Mouse (Mus musculus): ENCODE data around the gene Romo1. TPM values are rescaled to one million over a fixed set of nuclear protein-coding genes. Genes with fewer than 3 reads are reported as not detected.
"Not testable (repeated sequence)": the region's sequence is repeated elsewhere in the genome, so short reads cannot be mapped to it uniquely, and the experiment has no call there.

Romo1 gene
- polyA plus RNA-seq (2016; fragmentation: Nextera tagmentation; extraction: Ambion mirVana) = 396 and 400 TPM in 2 replicates

DNA sequence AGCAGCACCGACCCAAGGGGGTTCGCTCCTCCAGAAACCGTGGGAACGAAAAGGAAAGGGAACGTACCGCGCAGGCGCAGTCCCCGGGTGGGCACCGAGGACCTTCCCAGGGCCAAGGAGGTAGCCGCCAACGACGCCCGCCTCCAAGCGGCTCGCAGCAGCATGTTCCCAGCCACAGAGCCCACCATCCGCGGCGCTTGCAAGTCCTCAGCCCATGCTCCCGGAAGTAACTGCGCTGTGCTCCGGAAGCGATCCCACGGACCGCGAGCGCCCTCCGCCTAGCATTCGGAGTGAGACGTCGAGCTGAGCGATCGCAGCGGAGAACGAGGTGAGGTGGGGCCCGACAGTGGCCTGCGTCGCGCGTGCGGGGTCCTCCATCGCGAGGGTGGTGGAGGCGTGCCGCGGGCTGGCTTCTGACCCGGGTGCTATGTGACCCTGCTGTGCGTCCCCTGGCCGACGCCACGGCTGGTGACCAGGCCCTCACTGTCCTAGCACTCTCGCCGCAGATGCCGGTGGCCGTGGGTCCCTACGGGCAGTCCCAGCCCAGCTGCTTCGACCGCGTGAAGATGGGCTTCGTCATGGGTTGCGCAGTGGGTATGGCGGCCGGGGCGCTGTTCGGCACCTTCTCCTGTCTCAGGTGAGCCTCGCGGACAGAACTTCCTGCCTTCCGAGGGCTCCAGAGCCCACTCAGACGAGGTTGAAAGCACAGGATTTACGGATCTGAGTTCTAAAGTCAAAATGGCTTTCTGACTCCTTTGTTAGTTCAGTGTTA lies at the start of gene Romo1, which contains the start of gene Nfs1:
Gene Romo1, plus strand, starts transcription at position 87 of the 772 bp plus-strand sequence.
Gene Nfs1, minus strand, starts transcription at position 234 of the 772 bp plus-strand sequence.
- Histone ChIP-seq H3K4me1 (peaks cover 21% of the 10 kb centered on the region), H3K27me3 (replicated peaks; ENCODE audit: low read depth, poor library complexity, severe bottlenecking) (no peaks in the 10 kb centered on the region), H3K36me3 (replicated peaks) (peaks cover 48% of the 10 kb centered on the region), H3K4me3 (peak within 1 kb of the TSS; percentile 81), H3K27ac (replicated peaks) (peak within 1 kb of the TSS; percentile 92), H3K9me3 (no peaks in the 10 kb centered on the region)
- peak; percentile 98 for DNase-seq (ENCODE audit: low spot score)
- under 1% methylated on average over 70 of the region's 70 CpGs for WGBS

DNA sequence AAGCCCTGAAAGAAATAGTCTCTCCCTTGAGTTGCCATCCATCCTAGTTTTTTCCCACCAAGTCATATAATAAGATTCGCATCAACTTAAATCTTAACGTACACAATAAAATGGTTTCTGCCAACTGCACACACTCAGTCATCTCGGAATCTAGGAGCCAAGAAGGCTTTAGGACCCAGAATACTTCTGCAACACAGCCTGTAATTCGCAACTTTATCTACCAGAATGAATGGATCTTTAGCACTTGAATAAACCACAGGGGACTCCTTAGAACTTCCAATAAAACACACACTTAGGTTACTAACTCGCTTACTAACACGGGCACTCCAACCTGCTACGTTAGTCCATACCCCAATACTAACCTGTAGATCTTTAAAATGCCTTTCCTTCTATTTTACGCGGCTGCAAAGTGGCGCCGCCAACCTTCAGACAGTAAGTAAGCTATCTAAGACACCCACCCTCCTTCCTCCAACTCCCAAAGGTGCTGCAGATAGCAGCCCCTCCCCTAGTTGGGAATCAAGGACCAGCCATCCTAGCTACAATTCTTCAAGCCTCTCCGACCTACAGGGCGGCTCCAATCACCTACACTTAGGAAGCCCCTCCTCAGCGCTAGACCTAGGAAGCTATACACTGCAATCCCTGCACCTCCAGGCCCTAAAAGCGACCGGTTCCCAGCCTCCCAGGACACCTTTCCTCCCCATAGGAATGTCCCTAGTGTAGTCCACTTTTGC lies 33.0 kb upstream of the Romo1 start:
- 2% methylated on average over 16 of the region's 16 CpGs for WGBS
- Histone ChIP-seq H3K27me3 (replicated peaks; ENCODE audit: low read depth, poor library complexity, severe bottlenecking) (no peaks in the 10 kb centered on the region), H3K4me1 (peaks cover 20% of the 10 kb centered on the region), H3K9me3 (no peaks in the 10 kb centered on the region), H3K36me3 (replicated peaks) (peaks cover 36% of the 10 kb centered on the region), H3K4me3 (peak overlapping the region; percentile 93), H3K27ac (replicated peaks) (peak overlapping the region; percentile 96)
- peak; percentile 58 for DNase-seq (ENCODE audit: low spot score)

DNA sequence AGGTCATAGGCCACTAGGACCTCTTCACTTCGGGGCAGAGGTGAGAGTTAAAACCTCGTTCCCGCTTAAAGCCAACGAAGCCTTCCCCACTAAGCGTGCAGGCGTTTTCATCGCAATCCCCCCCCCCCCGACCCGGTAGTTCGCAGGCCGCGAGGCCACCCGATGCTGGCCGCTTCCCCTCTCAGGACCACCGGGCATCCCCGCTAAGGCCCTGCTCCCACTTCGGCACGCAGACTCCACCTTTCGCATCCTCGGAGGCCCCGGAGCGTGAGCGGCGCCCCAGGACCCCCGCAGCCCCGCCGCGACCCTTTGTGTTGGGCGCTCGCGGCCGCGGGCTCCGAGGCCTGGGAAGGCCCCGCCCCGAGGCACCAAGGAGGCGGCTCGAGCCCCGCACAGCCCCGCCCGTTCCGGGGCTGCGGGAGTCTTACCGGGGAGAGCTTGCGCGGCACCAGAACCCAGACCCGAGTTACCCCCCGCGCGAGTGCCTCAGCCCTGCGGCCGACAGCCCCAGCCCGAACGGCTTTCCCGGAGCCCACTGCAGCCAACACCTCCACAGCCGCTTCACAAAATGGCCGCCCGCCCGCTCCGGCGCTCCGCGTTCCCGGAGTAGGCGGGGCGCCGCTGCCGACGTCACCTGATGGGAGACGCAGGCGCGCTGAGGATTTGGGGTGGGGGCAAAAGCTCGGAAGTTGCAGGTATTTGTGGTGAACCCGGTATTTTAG lies 32.3 kb upstream of the Romo1 start, which contains the start of the genes Cpne1 and Rbm12:
Gene Cpne1, minus strand, starts transcription at position 608 of the 722 bp plus-strand sequence.
Gene Rbm12, minus strand, starts transcription at position 621 of the 722 bp plus-strand sequence.
- Histone ChIP-seq H3K27ac (replicated peaks) (peak within 1 kb of the TSS; percentile 96), H3K4me1 (peaks cover 15% of the 10 kb centered on the region), H3K9me3 (no peaks in the 10 kb centered on the region), H3K4me3 (peak within 1 kb of the TSS; percentile 93), H3K36me3 (replicated peaks) (peaks cover 30% of the 10 kb centered on the region), H3K27me3 (replicated peaks; ENCODE audit: low read depth, poor library complexity, severe bottlenecking) (no peaks in the 10 kb centered on the region)
- peak; percentile 97 for DNase-seq (ENCODE audit: low spot score)
- WGBS = under 1% methylated on average over 74 of the region's 74 CpGs

DNA sequence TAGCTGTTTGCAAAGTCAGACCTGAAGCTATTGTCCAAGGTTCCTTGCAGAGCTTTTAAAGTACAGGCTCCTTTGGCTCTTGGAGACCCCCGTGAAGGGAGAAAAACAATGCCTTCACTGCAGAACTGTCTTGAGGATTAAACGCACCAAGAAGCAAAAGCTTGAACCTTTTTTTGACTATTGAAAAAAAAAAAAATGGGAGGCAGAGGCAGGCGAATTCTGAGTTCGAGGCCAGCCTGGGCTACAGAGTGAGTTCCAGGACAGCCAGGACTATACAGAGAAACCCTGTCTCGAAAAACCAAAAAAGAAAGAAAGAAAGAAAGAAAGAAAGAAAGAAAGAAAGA lies 31.8 kb upstream of the Romo1 start:
- Histone ChIP-seq H3K36me3 (replicated peaks) (peaks cover 25% of the 10 kb centered on the region), H3K27ac (replicated peaks) (peak overlapping the region; percentile 96), H3K4me3 (peak overlapping the region; percentile 93), H3K4me1 (peaks cover 12% of the 10 kb centered on the region)
- 27% methylated on average over 5 of the region's 5 CpGs for WGBS
- DNase-seq (ENCODE audit: low spot score); H3K27me3 ChIP-seq (replicated peaks; ENCODE audit: low read depth, poor library complexity, severe bottlenecking); H3K9me3 ChIP-seq: not testable (repeated sequence)

DNA sequence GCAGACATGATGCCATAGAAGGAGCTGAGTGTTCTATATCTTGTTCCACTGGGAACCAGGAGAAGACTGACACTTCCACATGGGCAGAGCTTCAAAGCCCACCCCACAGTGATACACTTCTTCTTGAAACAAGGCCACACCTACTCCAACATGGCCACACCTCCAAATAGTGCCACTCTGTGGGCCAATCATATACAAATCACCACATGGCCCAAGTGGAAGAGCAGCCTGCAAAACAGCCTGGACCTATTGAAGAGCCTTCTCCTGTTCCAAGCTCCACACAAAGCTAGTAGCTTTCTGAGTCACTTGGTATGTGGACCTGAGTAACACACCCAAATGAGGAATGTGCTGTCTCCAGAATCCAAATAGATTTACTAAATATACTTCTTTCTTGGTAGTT lies 24.3 kb upstream of the Romo1 start:
- DNase-seq (ENCODE audit: low spot score) = no peak
- no peak overlapping the region for H3K4me3 ChIP-seq
- no peaks in the 10 kb centered on the region for H3K27me3 ChIP-seq (replicated peaks; ENCODE audit: low read depth, poor library complexity, severe bottlenecking)

DNA sequence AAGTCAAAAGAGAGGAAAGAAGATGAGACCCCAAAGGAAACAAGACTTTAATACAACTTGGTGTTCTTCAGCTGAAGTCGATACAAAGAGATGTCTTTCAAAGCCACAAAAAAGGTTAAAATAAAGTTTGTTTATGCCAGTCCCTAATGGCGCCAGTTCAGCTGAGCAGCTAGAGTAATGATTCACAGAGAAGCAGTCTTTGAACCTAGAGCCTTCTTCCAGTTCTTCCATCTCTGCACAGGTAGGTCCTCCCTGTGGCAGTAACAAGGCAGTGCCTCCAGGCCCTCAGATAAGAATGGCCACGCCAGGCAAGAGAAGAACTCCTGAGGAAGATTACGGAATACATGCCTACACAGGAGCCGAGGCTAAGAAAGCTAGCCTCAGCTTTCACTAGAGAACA lies 20.1 kb upstream of the Romo1 start:
- Histone ChIP-seq H3K27me3 (replicated peaks; ENCODE audit: low read depth, poor library complexity, severe bottlenecking) (no peaks in the 10 kb centered on the region), H3K4me1 (no peaks in the 10 kb centered on the region), H3K4me3 (no peak overlapping the region), H3K9me3 (0 out of 2 replicates have a peak, but pooled peaks cover 4% of the 10 kb centered on the region), H3K27ac (replicated peaks) (no peak overlapping the region), H3K36me3 (replicated peaks) (peaks cover 46% of the 10 kb centered on the region)
- WGBS = 89% methylated on average over 5 of the region's 5 CpGs
- DNase-seq (ENCODE audit: low spot score) = no peak

More for the DNA sequence above, 24.3 kb upstream of the Romo1 start:
- no peak overlapping the region for H3K27ac ChIP-seq (replicated peaks)
- H3K36me3 ChIP-seq (replicated peaks) = peaks cover 13% of the 10 kb centered on the region
- H3K4me1 ChIP-seq = no peaks in the 10 kb centered on the region
- 0 out of 2 replicates have a peak, but pooled peaks cover 4% of the 10 kb centered on the region for H3K9me3 ChIP-seq

DNA sequence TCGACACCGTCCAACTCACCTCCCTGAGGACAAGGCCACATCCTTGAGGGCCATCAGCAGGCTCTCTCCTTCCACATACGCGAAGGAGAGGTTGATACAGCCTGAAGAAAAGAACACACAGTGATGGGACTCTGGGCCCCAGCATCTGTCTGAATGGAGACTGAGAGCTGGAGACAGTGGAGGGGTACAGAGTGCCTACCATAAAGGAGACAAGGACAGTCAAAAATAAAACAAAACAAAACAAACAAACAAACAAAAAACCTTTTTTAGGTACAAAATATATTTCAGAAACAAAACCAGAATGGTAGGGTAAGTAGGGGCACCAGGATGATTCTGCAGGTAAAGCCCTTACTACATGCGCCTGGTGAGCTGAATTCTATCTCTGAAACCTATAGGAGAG lies 16.8 kb upstream of the Romo1 start, which contains the start of gene Gm28036:
Gene Gm28036, minus strand, starts transcription at position 101 of the 400 bp plus-strand sequence.
- peaks cover 67% of the 10 kb centered on the region for H3K36me3 ChIP-seq (replicated peaks)
- H3K4me3 ChIP-seq = no peak within 1 kb of the TSS
- DNase-seq (ENCODE audit: low spot score) = no peak

DNA sequence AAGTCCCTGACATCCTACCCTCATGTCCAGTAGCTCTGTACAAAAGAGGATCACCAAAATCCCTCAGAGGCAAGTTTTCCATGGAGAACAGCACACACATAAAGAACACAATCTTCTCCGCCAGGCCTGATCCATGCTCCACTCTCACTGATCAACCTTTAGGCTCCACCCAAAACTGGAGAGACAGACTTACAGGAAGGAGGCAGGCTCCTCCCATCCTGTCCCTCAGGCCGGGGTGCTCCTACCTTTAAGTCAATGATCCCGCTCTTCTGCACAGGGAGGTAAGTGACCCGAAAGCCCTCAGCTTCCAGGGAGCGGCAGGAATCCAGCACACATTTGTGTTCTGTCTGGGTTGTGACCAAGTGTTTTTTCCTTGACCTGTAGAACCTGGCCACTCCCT lies 9.7 kb upstream of the Romo1 start:
- H3K9me3 ChIP-seq = no peaks in the 10 kb centered on the region
- no peaks in the 10 kb centered on the region for H3K4me1 ChIP-seq
- WGBS = 90% methylated on average over 5 of the region's 5 CpGs
- peaks cover 43% of the 10 kb centered on the region for H3K36me3 ChIP-seq (replicated peaks)
- no peak overlapping the region for H3K4me3 ChIP-seq
- no peak overlapping the region for H3K27ac ChIP-seq (replicated peaks)
- no peaks in the 10 kb centered on the region for H3K27me3 ChIP-seq (replicated peaks; ENCODE audit: low read depth, poor library complexity, severe bottlenecking)
- no peak for DNase-seq (ENCODE audit: low spot score)

More for the DNA sequence above, 16.8 kb upstream of the Romo1 start, which contains the start of gene Gm28036:
- WGBS = 94% methylated on average over 5 of the region's 5 CpGs
- Histone ChIP-seq H3K27me3 (replicated peaks; ENCODE audit: low read depth, poor library complexity, severe bottlenecking) (no peaks in the 10 kb centered on the region), H3K4me1 (no peaks in the 10 kb centered on the region), H3K9me3 (no peaks in the 10 kb centered on the region), H3K27ac (replicated peaks) (no peak within 1 kb of the TSS)

DNA sequence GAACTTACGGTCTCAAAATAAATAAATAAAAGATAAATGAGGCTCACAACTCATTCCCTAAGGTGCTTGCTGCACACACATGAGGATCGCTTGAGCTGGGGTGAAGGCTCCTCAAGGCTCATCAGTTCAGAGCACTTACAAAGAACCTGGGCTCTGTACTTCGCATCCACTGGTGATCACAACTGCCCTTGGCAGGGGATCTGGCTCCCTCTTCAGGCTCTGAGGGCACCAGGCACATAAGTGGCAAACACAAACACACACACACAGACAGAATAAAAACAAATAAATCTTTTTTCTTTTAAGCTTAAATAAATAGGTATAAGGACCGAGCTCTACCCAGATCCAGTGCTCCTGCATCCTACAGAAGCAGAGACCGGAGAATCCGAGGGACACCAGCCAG lies 8.1 kb upstream of the Romo1 start:
- Histone ChIP-seq H3K4me3 (no peak overlapping the region), H3K27me3 (replicated peaks; ENCODE audit: low read depth, poor library complexity, severe bottlenecking) (no peaks in the 10 kb centered on the region), H3K36me3 (replicated peaks) (peaks cover 40% of the 10 kb centered on the region), H3K27ac (replicated peaks) (no peak overlapping the region), H3K9me3 (no peaks in the 10 kb centered on the region), H3K4me1 (no peaks in the 10 kb centered on the region)
- 87% methylated on average over 6 of the region's 6 CpGs for WGBS
- DNase-seq (ENCODE audit: low spot score) = no peak

DNA sequence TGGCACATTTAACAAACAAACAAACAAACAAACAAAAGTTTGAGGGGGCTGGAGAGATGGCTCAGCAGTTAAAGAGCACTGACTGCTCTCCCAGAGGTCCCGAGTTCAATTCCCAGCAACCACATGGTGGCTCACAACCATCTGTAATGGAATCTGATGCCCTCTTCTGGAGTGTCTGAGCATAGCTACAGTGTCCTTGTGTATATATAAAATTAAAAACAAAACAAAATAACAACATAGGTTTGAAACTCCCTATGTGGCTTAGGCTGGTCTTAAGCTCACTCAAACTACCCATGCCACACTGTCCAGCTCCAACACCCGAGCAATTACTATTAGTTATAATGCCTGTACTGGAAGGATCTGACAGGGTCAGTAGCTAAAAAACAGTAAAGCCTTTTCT lies 1.0 kb upstream of the Romo1 start:
- Histone ChIP-seq H3K27ac (replicated peaks) (no peak overlapping the region), H3K4me3 (peak overlapping the region; percentile 81), H3K36me3 (replicated peaks) (peaks cover 41% of the 10 kb centered on the region), H3K4me1 (peaks cover 21% of the 10 kb centered on the region), H3K27me3 (replicated peaks; ENCODE audit: low read depth, poor library complexity, severe bottlenecking) (no peaks in the 10 kb centered on the region), H3K9me3 (no peaks in the 10 kb centered on the region)
- no peak for DNase-seq (ENCODE audit: low spot score)
- 82% methylated on average over 2 of the region's 2 CpGs for WGBS

DNA sequence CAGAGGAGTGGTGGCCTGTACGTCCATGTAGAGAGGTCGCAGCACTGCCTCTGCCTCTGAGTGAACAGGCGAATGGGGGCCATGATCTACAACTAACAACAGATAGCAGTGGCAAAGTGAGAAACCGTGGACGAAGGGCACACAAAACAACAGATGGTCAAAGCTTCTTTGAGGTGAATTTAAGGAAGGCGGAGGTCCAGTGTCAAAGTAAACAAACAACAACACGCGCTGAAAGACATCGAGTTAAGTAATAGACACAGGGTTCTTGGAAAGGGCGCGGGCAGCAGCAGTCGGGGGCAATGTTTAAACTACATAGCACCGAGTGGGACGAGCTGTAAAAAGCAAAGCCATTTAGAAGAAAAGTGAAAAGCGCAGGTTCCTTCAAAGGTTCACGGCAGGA lies 472 bp upstream of the Romo1 start:
- H3K4me1 ChIP-seq = peaks cover 21% of the 10 kb centered on the region
- DNase-seq (ENCODE audit: low spot score) = no peak

DNA sequence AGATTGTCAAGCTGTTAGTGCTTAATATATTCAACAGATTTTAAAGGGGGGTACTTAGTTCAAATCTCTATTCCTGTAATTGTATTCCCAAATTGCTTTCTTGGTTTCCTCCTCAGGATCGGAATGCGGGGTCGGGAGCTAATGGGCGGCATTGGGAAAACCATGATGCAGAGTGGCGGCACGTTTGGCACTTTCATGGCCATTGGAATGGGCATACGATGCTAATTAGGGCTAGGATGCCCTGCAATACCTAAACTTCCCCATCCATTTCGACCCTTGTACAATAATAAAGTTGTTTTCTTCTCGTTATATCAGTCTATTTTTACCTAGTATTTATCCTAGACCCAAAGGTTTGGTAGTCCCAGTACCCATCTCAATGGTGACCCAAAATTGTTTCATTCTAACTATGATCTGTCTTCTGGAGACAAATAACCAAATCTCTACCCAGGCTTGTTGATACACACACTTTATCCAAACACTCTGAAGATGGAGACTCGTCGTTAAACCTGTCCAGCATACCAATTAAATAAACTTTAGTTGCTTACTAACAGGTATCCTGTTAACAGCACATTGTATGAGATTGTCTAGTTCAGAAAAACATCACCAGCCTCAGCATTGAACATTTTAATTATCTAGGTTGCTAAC lies 1.8 kb downstream of the Romo1 start:
- H3K27ac ChIP-seq (replicated peaks) = no peak overlapping the region
- H3K9me3 ChIP-seq = no peaks in the 10 kb centered on the region
- no peaks in the 10 kb centered on the region for H3K27me3 ChIP-seq (replicated peaks; ENCODE audit: low read depth, poor library complexity, severe bottlenecking)
- peaks cover 21% of the 10 kb centered on the region for H3K4me1 ChIP-seq
- peaks cover 57% of the 10 kb centered on the region for H3K36me3 ChIP-seq (replicated peaks)
- 67% methylated on average over 11 of the region's 11 CpGs for WGBS
- DNase-seq (ENCODE audit: low spot score) = no peak
- peak overlapping the region; percentile 81; the same call in 1 of the 2 replicates for H3K4me3 ChIP-seq

More for the DNA sequence above, 472 bp upstream of the Romo1 start:
- no peaks in the 10 kb centered on the region for H3K27me3 ChIP-seq (replicated peaks; ENCODE audit: low read depth, poor library complexity, severe bottlenecking)
- peaks cover 46% of the 10 kb centered on the region for H3K36me3 ChIP-seq (replicated peaks)
- H3K9me3 ChIP-seq = no peaks in the 10 kb centered on the region
- peak overlapping the region; percentile 81 for H3K4me3 ChIP-seq
- WGBS = 3% methylated on average over 16 of the region's 16 CpGs
- peak overlapping the region; percentile 92 for H3K27ac ChIP-seq (replicated peaks)

All from embryonic facial prominence, embryonic 10.5 days (tissue).